Mouse (Mus musculus) olfactory bulb, adult 2 months (tissue): ENCODE results near the gene Dlx6.

Experiments used
- CTCF ChIP-seq: fragments of 200-500 bp; IDR thresholded peaks from 2 replicates; pipeline ENCODE4 v1.5.1; 2012; ENCODE audit warnings: low read depth, mild to moderate bottlenecking, low read length, moderate library complexity; ENCODE audit not compliant: insufficient read depth
- POLR2A ChIP-seq: fragments of 200-500 bp; IDR thresholded peaks from 2 replicates; pipeline ENCODE4 v1.6.1; 2012; ENCODE audit warnings: mild to moderate bottlenecking, low read depth, low read length, moderate library complexity; ENCODE audit not compliant: insufficient read depth

- TF ChIP-seq POLR2A, result no peak
- no peak for TF ChIP-seq CTCF
These were observed 46.5 kb downstream of the Dlx6 start for GRCm38 (mm10) chr6:6909586-6909985.
